Mouse (Mus musculus) lung, adult 2 months (tissue): ENCODE data around the gene Aim2.
"Not testable (repeated sequence)": the region's sequence is repeated elsewhere in the genome, so short reads cannot be mapped to it uniquely, and the experiment has no call there.

Source experiments
- CTCF ChIP-seq: fragments of 200-500 bp; IDR thresholded peaks from 2 replicates; pipeline ENCODE4 v1.5.1; 2011; ENCODE audit warnings: mild to moderate bottlenecking, low read length, control low read depth; ENCODE audit not compliant: insufficient read depth
- POLR2A ChIP-seq: fragments of 200-500 bp; IDR thresholded peaks from 2 replicates; pipeline ENCODE4 v1.6.1; 2011; ENCODE audit warnings: low read depth, mild to moderate bottlenecking, control low read depth, low read length, borderline replicate concordance; ENCODE audit errors: extremely low read depth

GRCm38 (mm10) chr1:173491483-173491882, 140.8 kb downstream of the Aim2 start:
- not testable (repeated sequence) for TF ChIP-seq POLR2A, CTCF
